Mouse (Mus musculus) bone marrow macrophage, adult 2 months (primary cell): ENCODE results near the gene Pbp2.
A peak's percentile ranks its signal among the peaks of the same experiment; 100 is the strongest.

Source experiments
- CTCF ChIP-seq: IDR thresholded peaks from 2 replicates; pipeline ENCODE4 v1.5.1; 2012; ENCODE audit warnings: low read depth, mild to moderate bottlenecking, low read length, moderate library complexity
- POLR2A ChIP-seq: IDR thresholded peaks from 2 replicates; pipeline ENCODE4 v1.6.1; 2012; ENCODE audit warnings: mild to moderate bottlenecking, low read depth, low read length, borderline replicate concordance

GRCm38 (mm10) chr6:135296267-135296666 lies 13.9 kb downstream of the Pbp2 start:
- TF ChIP-seq CTCF (no peak), POLR2A (0 out of 2 replicates have a peak, but pooled peaks have one; percentile 10)
